Mouse (Mus musculus): Measurements from ENCODE around the gene Srrd. TPM values are rescaled to one million over a fixed set of nuclear protein-coding genes. Genes with fewer than 3 reads are reported as not detected.
A peak's percentile ranks its signal among the peaks of the same experiment; 100 is the strongest.

The Srrd gene
- polyA plus RNA-seq, 1 experiment: 55.5 TPM

- DNase-seq (ENCODE audit: extremely low spot score in 1 of 2, low spot score in 1 of 2): no peak
These were observed 17.2 kb upstream of the Srrd start for GRCm38 (mm10) chr5:112360077-112360476.

DNA sequence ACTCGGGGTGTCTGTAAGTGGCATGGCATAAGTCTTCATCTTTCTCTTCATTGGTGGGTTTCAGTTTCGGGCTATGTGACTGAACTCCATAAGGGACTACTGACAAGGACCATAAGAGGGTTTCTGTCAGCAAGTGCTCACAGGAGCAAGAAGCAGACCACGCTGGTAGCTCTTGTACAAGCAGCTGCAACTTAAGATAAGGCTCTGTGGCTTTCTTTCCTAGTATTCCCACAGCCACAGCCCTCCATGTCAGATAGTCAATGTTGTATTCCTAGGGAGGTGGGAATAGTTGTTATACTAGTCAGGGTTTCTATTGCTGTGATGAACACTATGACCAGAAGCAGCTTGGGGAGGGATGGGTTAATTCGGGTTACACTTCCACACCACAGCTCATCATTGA lies 16.7 kb upstream of the Srrd start:
- DNase-seq (ENCODE audit: extremely low spot score in 1 of 2, low spot score in 1 of 2): no peak

DNA sequence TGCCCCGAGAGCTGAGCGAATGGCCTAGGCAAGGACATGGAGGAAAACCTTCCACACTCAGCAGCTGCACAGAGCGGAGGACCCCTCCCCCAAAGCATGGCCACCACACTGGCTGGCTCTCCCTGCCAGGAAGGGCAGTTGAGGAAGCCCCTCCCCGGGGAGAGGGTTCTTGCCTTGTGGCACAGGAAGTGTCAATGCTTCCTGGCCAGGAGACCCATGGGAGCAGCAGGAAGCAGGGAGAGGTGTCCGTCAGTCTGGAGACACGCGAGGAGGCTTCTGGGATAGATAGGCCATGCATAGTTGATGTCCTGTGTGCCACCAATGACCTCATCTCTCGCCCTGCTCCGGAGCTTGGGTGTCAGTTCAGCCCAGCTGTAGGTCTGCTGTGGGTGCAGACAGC lies 13.5 kb upstream of the Srrd start:
- no peak for DNase-seq (ENCODE audit: extremely low spot score in 1 of 2, low spot score in 1 of 2)

GRCm38 (mm10) chr5:112355910-112356309 lies 13.1 kb upstream of the Srrd start, which contains the start of gene Gm6583:
Gene Gm6583, minus strand, starts transcription at chr5:112356033.
- no peak for DNase-seq (ENCODE audit: extremely low spot score in 1 of 2, low spot score in 1 of 2)

DNA sequence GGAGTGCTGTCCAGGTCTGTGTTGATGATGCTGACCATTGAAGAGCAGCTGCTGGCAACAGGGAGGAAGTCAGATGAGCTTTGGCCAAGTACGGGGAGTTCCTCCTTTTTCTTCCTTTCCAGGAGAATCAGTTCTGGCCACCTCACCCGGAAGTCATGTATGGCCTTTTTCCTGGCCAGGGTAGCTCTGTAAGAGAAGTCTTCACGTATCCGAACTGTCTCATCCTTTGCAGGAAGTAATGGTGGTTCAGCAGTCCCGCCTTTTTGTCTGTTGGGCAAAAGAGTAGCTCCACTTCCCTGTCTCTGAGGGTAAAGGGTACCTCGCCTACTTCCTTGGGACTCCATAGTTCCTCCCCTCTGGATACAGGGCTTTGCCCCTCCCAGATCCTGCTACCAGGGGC lies 12.7 kb upstream of the Srrd start:
- no peak for DNase-seq (ENCODE audit: extremely low spot score in 1 of 2, low spot score in 1 of 2)

GRCm38 (mm10) chr5:112349169-112349568 lies 6.3 kb upstream of the Srrd start:
- DNase-seq (ENCODE audit: extremely low spot score in 1 of 2, low spot score in 1 of 2): no peak

DNA sequence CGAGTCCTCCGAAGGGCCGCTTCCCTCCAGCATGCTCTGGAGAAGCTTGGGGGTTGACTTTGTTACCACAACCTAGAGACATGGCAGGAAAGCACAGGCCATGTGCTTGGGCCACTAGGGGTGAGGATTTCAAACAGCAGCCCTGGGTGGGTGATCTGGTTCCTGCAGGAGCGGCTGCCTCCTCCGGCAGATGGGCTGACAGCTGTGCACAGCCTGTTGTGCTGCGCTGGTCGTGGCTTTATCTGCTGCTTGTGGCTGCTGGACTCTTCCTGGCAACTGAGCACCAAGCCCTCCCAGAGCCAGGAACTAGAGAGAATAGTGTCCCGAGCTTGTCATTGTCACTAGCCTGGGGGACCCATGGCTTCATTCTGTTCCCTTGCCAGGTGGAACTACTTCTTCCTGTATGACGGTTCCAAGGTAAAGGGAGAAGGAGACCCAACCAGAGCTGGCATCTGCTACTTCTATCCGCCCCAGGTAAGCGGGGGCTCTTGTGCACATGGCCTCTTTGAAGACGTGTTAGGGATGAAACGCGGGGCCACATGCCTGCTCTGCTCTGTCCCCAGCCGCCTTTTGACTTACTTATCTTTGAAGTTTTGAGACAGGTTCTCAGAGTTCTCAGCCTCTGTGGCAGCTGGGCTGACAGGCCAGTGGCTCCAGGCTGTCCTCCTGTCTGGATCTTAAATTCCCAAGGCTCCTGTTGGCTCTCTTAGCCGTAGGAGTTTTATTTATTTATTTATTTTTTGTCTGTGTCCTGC lies 3.5 kb upstream of the Srrd start:
- DNase-seq (ENCODE audit: extremely low spot score in 1 of 2, low spot score in 1 of 2): no peak

DNA sequence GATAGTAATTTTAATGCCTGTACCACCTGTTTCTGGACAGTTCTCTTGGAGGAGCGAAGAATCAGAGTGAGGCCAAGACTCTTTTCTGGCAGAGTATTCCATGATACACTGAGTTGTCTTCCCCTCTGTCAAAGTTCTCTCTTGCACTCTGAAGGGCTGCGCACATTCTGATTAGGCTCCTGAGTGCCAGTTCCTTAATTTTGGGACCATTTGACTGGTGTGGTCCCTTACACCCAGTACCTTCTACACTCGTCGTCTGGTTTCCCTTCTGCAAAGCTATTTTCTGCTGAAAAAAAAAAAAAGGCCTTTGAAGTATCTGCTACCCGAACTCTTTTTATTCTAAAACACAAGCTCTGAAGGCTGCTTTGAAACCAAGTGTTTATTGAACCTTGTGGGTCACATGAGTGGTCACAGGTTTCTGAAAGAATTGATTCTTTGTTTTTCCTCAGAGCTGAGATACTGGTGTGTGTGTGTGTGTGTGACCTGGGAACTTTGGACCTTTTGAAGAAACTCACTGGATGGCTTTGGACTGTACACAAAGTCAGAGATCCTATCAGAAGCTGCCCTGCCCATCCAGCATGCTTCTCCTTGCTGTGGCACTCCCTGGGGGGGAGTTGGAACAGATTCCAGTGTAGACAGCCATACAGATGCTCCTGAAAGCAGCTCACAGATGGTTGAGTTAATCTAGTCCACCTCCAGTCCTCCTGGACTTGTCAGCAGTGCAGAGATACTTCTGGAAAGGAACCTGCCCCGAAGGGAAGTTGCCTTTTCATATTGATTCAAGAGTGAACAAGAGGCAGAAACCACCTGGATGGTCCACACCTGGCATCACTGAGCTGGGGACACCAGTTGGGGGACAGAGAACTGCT lies 1.5 kb upstream of the Srrd start:
- DNase-seq (ENCODE audit: extremely low spot score in 1 of 2, low spot score in 1 of 2): peak; percentile 66 to 77

- DNase-seq (ENCODE audit: extremely low spot score in 1 of 2, low spot score in 1 of 2): no peak
These were observed 360 bp upstream of the Srrd start for GRCm38 (mm10) chr5:112343205-112343595.

- DNase-seq (ENCODE audit: extremely low spot score in 1 of 2, low spot score in 1 of 2): no peak
These were observed 3.6 kb downstream of the Srrd start for GRCm38 (mm10) chr5:112339215-112339614.

- no peak for DNase-seq (ENCODE audit: extremely low spot score in 1 of 2, low spot score in 1 of 2)
These were observed 5.8 kb downstream of the Srrd start for GRCm38 (mm10) chr5:112337004-112337403.

DNA sequence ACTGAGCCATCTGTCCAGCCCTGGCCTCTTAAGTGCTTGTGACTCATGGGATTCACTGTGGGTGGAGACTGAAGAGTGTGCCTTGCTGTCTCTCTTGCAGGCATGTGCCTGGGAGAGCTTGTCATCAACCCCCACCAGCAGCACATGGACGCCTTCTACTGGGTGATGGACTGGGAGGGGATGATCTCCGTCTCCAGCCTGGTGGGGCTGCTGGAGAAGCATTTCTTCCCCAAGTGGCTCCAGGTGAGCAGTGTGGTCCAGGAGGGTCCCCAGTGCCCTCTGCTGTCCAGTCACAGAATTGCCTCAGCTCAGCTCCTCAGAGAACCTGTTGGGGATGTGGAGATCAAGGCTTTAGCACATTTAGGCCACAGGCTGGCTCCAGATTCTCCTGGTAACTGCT lies 7.4 kb downstream of the Srrd start:
- peak in 1 of 2 experiments; percentile 71 for DNase-seq (ENCODE audit: extremely low spot score in 1 of 2, low spot score in 1 of 2)

DNA sequence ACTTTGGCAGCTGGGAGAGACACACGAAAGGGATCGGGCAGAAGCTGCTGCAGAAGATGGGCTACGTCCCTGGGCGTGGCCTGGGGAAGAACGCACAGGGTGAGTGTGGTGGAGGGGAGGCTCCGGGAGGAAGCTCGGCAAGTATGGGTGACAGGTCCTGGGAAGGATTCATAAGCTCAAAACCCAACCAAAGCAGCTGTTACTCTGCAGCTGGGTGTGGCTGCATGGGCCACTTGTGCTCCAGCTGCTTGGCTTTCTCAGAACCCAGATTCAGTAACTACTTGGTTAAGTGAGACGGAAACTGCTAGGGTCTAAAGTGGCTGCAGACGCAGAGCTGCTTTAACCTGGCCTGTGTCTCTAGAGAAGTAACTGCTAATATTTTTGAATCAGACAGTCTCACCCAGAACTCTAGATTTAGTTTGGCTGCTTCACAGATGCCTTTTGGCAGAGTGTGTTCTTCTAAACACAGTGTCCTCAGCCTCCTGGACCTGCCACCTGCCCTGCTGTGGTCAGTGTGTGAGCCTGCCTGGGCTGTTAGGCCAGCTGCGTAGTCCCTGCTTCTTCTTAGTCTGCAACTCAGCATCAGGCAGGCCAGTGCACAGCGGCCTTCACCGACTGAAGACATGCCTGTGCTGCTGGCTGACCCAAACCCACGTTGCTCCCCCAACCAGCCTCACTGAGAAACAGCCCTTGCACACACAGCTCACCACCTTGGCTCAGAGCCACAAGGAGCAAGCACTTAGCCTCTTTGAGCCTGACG lies 12.9 kb downstream of the Srrd start:
- no peak for DNase-seq (ENCODE audit: extremely low spot score in 1 of 2, low spot score in 1 of 2)

DNA sequence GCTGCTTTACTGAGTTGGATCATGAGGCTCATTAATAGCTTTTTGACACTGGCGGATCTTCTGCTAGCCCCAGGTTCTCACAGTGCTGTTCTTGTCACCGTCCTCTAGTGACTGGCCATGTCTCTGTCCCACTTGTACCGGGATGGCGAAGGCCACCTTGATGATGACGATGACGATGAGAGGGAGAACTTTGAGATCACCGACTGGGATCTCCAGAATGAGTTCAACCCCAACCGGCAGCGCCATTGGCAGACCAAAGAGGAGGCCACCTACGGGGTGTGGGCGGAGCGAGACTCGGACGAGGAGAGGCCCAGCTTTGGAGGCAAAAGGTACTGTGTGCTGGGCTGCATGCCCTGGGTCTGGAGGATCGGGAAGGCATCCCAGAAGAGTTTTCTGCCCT lies 15.0 kb downstream of the Srrd start:
- no peak for DNase-seq (ENCODE audit: extremely low spot score in 1 of 2, low spot score in 1 of 2)

- DNase-seq (ENCODE audit: extremely low spot score in 1 of 2, low spot score in 1 of 2): no peak
These were observed 16.3 kb downstream of the Srrd start for GRCm38 (mm10) chr5:112326446-112327009.

GRCm38 (mm10) chr5:112325546-112326445 lies 17.0 kb downstream of the Srrd start, which contains the start of gene Tfip11:
Gene Tfip11, plus strand, starts transcription at chr5:112326358.
- peak; percentile 93 to 97 for DNase-seq (ENCODE audit: extremely low spot score in 1 of 2, low spot score in 1 of 2)

DNA sequence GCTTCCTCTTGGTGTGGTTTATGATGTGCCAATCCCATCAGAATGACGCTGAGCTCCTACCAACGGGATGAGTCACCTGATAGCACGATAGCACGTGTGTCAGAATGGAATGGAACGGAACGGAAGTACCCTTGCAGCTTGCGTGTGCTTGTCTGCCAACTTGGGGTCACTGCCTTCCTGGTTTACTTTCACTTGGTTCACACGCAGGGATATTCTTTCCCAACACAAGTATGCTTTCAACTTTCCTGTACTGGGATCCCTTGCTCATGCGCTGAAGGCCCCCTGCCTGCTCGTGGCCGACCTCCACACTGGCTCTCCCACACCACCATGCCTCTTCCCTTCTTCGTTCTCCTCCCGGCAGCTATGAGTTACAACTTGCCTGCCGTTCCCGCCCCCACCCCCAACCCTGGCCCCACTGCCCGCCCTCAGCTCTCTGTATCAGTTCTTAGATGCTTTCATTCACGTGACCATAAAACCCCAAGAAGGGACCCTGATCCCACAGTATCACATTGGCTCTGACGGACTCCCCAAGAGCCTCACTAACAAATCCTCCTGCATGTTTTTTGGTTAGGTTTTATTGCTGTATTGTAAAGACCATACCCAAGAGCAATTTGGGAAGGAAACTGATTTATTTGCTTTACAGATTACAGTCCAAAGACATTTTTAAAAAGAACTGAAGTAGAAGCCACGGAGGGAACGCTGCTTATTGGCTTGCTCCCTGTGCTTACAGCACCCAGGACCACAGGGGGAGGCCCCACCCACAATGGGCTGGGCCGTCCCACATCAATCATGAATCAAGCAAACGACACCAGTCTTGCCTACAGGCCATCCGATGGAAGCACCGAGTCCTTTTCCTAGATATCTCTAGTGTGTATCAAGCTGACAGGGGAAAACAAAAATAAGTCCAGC lies 17.9 kb downstream of the Srrd start:
- no peak for DNase-seq (ENCODE audit: extremely low spot score in 1 of 2, low spot score in 1 of 2)

DNA sequence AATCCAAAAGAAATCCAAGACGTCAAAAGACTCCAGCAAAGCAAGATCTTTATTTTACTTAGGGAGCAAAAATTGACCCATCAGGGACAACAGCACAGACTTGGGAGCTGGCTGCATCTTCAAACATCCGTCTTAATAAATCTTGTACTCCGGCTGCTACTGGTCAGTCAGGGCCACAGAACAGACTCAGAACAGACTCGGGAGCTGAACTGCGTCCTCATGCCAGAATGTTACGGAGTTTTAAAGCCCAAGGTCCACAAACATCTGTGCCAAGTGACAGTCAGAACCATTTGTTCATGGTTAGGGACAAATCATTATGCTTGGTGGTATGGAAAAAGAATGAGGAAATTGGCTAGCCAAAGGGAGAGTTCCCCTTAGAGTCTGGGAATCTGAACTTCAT lies 19.6 kb downstream of the Srrd start:
- no peak for DNase-seq (ENCODE audit: extremely low spot score in 1 of 2, low spot score in 1 of 2)

- DNase-seq (ENCODE audit: extremely low spot score in 1 of 2, low spot score in 1 of 2): no peak
These were observed 21.5 kb downstream of the Srrd start for GRCm38 (mm10) chr5:112321376-112321775.
